Mouse (Mus musculus): ENCODE measurements around the gene Klk8.

Klk8 gene

GRCm38 (mm10) chr7:43791591-43791990, 5.8 kb upstream of the Klk8 start, which contains the start of gene Klk9:
Klk9 (plus strand) TSS chr7:43791891.
- DNase-seq (ENCODE audit: low spot score in 2 of 2) = no peak

GRCm38 (mm10) chr7:43796355-43796754, 1.0 kb upstream of the Klk8 start:
- DNase-seq (ENCODE audit: low spot score in 2 of 2) = no peak

GRCm38 (mm10) chr7:43797844-43798462, 576 bp downstream of the Klk8 start:
- peak in 1 of 2 experiments; percentile 11 for DNase-seq (ENCODE audit: low spot score in 2 of 2)

- DNase-seq (ENCODE audit: low spot score in 2 of 2) = no peak
Measured at GRCm38 (mm10) chr7:43799876-43800275, 2.5 kb downstream of the Klk8 start.

- no peak for DNase-seq (ENCODE audit: low spot score in 2 of 2)
Measured at GRCm38 (mm10) chr7:43810994-43811393, 13.6 kb downstream of the Klk8 start, which contains the start of gene Klk7. Klk7 (plus strand) TSS chr7:43811294.

- DNase-seq (ENCODE audit: low spot score in 2 of 2) = no peak
Measured at GRCm38 (mm10) chr7:43815211-43815610, 17.8 kb downstream of the Klk8 start.

- DNase-seq (ENCODE audit: low spot score in 2 of 2) = no peak
Measured at GRCm38 (mm10) chr7:43816746-43817145, 19.4 kb downstream of the Klk8 start.

GRCm38 (mm10) chr7:43821581-43821980, 24.2 kb downstream of the Klk8 start:
- DNase-seq (ENCODE audit: low spot score in 2 of 2) = no peak

GRCm38 (mm10) chr7:43824199-43824598, 26.8 kb downstream of the Klk8 start, which contains the start of gene Klk6:
Klk6 (plus strand) TSS chr7:43824499.
- DNase-seq (ENCODE audit: low spot score in 2 of 2) = no peak

- DNase-seq (ENCODE audit: low spot score in 2 of 2) = no peak
Measured at GRCm38 (mm10) chr7:43826056-43826455, 28.7 kb downstream of the Klk8 start.

- no peak for DNase-seq (ENCODE audit: low spot score in 2 of 2)
Measured at GRCm38 (mm10) chr7:43827706-43828105, 30.3 kb downstream of the Klk8 start.

- DNase-seq (ENCODE audit: low spot score in 2 of 2) = no peak
Measured at GRCm38 (mm10) chr7:43829006-43829405, 31.6 kb downstream of the Klk8 start.

GRCm38 (mm10) chr7:43841701-43842100, 44.3 kb downstream of the Klk8 start, which contains the start of gene Klk5:
Klk5 (plus strand) TSS chr7:43841971.
- DNase-seq (ENCODE audit: low spot score in 2 of 2) = no peak

- DNase-seq (ENCODE audit: low spot score in 2 of 2) = no peak
Measured at GRCm38 (mm10) chr7:43843801-43844200, 46.4 kb downstream of the Klk8 start.

GRCm38 (mm10) chr7:43851616-43852015, 54.2 kb downstream of the Klk8 start:
- no peak for DNase-seq (ENCODE audit: low spot score in 2 of 2)

Measured in natural killer cell, adult 2 months (primary cell).